Mouse (Mus musculus): ENCODE measurements around the gene Zfp652. TPM values are rescaled to one million over a fixed set of nuclear protein-coding genes. Genes with fewer than 3 reads are reported as not detected.
A peak's percentile ranks its signal among the peaks of the same experiment; 100 is the strongest.
"Not testable (repeated sequence)": the region's sequence is repeated elsewhere in the genome, so short reads cannot be mapped to it uniquely, and the experiment has no call there.

Gene Zfp652
- 23.4 and 26.6 TPM in 2 replicates for polyA plus RNA-seq (2015; fragmentation: Nextera tagmentation; extraction: Ambion mirVana)

GRCm38 (mm10) chr11:95712563-95713224 is at the start of gene Zfp652:
Zfp652 (plus strand) TSS chr11:95712673.
- H3K9me3 ChIP-seq = no peaks in the 10 kb centered on the region
- H3K4me1 ChIP-seq = peaks cover 33% of the 10 kb centered on the region
- peak within 1 kb of the TSS; percentile 74 for H3K4me3 ChIP-seq
- WGBS = under 1% methylated on average over 42 of the region's 103 CpGs
- peak within 1 kb of the TSS; percentile 82 for H3K4me2 ChIP-seq
- H3K9ac ChIP-seq = peak within 1 kb of the TSS; percentile 84
- H3K36me3 ChIP-seq = no peaks in the 10 kb centered on the region
- peak within 1 kb of the TSS; percentile 98 for H3K27ac ChIP-seq
- ATAC-seq (ENCODE audit: insufficient number of reproducible peaks, low FRiP score, low TSS enrichment, low read depth) = peak; percentile 90
- no peaks in the 10 kb centered on the region for H3K27me3 ChIP-seq

GRCm38 (mm10) chr11:95666529-95667149 is 45.8 kb upstream of the Zfp652 start, which contains the start of gene Phb:
Phb (plus strand) TSS chr11:95666957.
- Histone ChIP-seq H3K4me1 (peaks cover 11% of the 10 kb centered on the region), H3K36me3 (peaks cover 33% of the 10 kb centered on the region), H3K4me2 (peak within 1 kb of the TSS; percentile 80), H3K4me3 (peak within 1 kb of the TSS; percentile 57), H3K27me3 (no peaks in the 10 kb centered on the region), H3K9me3 (no peaks in the 10 kb centered on the region), H3K9ac (peak within 1 kb of the TSS; percentile 31), H3K27ac (peak within 1 kb of the TSS; percentile 77)
- WGBS = 2% methylated on average over 25 of the region's 25 CpGs
- peak; percentile 95 for ATAC-seq (ENCODE audit: insufficient number of reproducible peaks, low FRiP score, low TSS enrichment, low read depth)

GRCm38 (mm10) chr11:95667177-95667576 is 45.3 kb upstream of the Zfp652 start:
- peaks cover 11% of the 10 kb centered on the region for H3K4me1 ChIP-seq
- H3K4me2 ChIP-seq = peak overlapping the region; percentile 80
- no peaks in the 10 kb centered on the region for H3K9me3 ChIP-seq
- H3K27ac ChIP-seq = peak overlapping the region; percentile 77
- WGBS = 2% methylated on average over 11 of the region's 11 CpGs
- no peaks in the 10 kb centered on the region for H3K27me3 ChIP-seq
- peaks cover 38% of the 10 kb centered on the region for H3K36me3 ChIP-seq
- peak overlapping the region; percentile 31 for H3K9ac ChIP-seq
- no peak for ATAC-seq (ENCODE audit: insufficient number of reproducible peaks, low FRiP score, low TSS enrichment, low read depth)
- peak overlapping the region; percentile 57 for H3K4me3 ChIP-seq

- not testable (repeated sequence) for H3K9ac ChIP-seq; H3K27ac ChIP-seq; ATAC-seq (ENCODE audit: insufficient number of reproducible peaks, low FRiP score, low TSS enrichment, low read depth); H3K27me3 ChIP-seq; H3K9me3 ChIP-seq
- peak overlapping the region; percentile 57; the same call in 1 of the 2 replicates for H3K4me3 ChIP-seq
- 89% methylated on average over 7 of the region's 7 CpGs for WGBS
- H3K4me2 ChIP-seq = 0 out of 2 replicates have a peak overlapping the region, but pooled peaks have one; percentile 80
- H3K36me3 ChIP-seq = peaks cover 44% of the 10 kb centered on the region
- peaks cover 11% of the 10 kb centered on the region for H3K4me1 ChIP-seq
These were observed 44.4 kb upstream of the Zfp652 start for GRCm38 (mm10) chr11:95668086-95668485.

GRCm38 (mm10) chr11:95675498-95675897 is 37.0 kb upstream of the Zfp652 start:
- Histone ChIP-seq H3K9me3 (no peaks in the 10 kb centered on the region), H3K4me3 (no peak overlapping the region), H3K9ac (no peak overlapping the region), H3K4me2 (no peak overlapping the region), H3K4me1 (peaks cover 30% of the 10 kb centered on the region), H3K27ac (no peak overlapping the region), H3K27me3 (no peaks in the 10 kb centered on the region), H3K36me3 (peaks cover 79% of the 10 kb centered on the region)
- ATAC-seq (ENCODE audit: insufficient number of reproducible peaks, low FRiP score, low TSS enrichment, low read depth) = no peak
- 86% methylated on average over 14 of the region's 14 CpGs for WGBS

- Histone ChIP-seq H3K27ac (peak overlapping the region; percentile 27; the same call in 1 of the 2 replicates), H3K9me3 (no peaks in the 10 kb centered on the region), H3K27me3 (no peaks in the 10 kb centered on the region), H3K4me3 (no peak overlapping the region), H3K36me3 (peaks cover 78% of the 10 kb centered on the region), H3K9ac (no peak overlapping the region), H3K4me2 (no peak overlapping the region), H3K4me1 (peaks cover 36% of the 10 kb centered on the region)
- 15% methylated on average over 6 of the region's 6 CpGs for WGBS
- no peak for ATAC-seq (ENCODE audit: insufficient number of reproducible peaks, low FRiP score, low TSS enrichment, low read depth)
These were observed 36.2 kb upstream of the Zfp652 start for GRCm38 (mm10) chr11:95676307-95676706.

- WGBS = 54% methylated on average over 14 of the region's 14 CpGs
- ATAC-seq (ENCODE audit: insufficient number of reproducible peaks, low FRiP score, low TSS enrichment, low read depth) = no peak
- peak overlapping the region; percentile 19; the same call in 1 of the 2 replicates for H3K27ac ChIP-seq
- H3K9me3 ChIP-seq = no peaks in the 10 kb centered on the region
- no peak overlapping the region for H3K4me3 ChIP-seq
- H3K27me3 ChIP-seq = no peaks in the 10 kb centered on the region
- H3K4me1 ChIP-seq = peaks cover 46% of the 10 kb centered on the region
- peaks cover 71% of the 10 kb centered on the region for H3K36me3 ChIP-seq
- no peak overlapping the region for H3K4me2 ChIP-seq
- no peak overlapping the region for H3K9ac ChIP-seq
These were observed 34.4 kb upstream of the Zfp652 start for GRCm38 (mm10) chr11:95677925-95678701.

- 39% methylated on average over 9 of the region's 9 CpGs for WGBS
- no peak for ATAC-seq (ENCODE audit: insufficient number of reproducible peaks, low FRiP score, low TSS enrichment, low read depth)
- no peaks in the 10 kb centered on the region for H3K9me3 ChIP-seq
- peaks cover 45% of the 10 kb centered on the region for H3K36me3 ChIP-seq
- H3K27ac ChIP-seq = peak overlapping the region; percentile 64; the same call in 1 of the 2 replicates
- H3K4me3 ChIP-seq = no peak overlapping the region
- H3K4me1 ChIP-seq = peaks cover 29% of the 10 kb centered on the region
- H3K27me3 ChIP-seq = no peaks in the 10 kb centered on the region
- H3K9ac ChIP-seq = no peak overlapping the region
- H3K4me2 ChIP-seq = no peak overlapping the region
These were observed 30.4 kb upstream of the Zfp652 start for GRCm38 (mm10) chr11:95681995-95682601.

GRCm38 (mm10) chr11:95682946-95683345 is 29.5 kb upstream of the Zfp652 start:
- peaks cover 21% of the 10 kb centered on the region for H3K4me1 ChIP-seq

GRCm38 (mm10) chr11:95686031-95686430 is 26.4 kb upstream of the Zfp652 start:
- Histone ChIP-seq H3K4me1 (peaks cover 13% of the 10 kb centered on the region), H3K27ac (no peak overlapping the region), H3K4me2 (no peak overlapping the region), H3K36me3 (peaks cover 9% of the 10 kb centered on the region), H3K4me3 (no peak overlapping the region), H3K27me3 (no peaks in the 10 kb centered on the region), H3K9me3 (no peaks in the 10 kb centered on the region), H3K9ac (no peak overlapping the region)
- 4% methylated on average over 4 of the region's 4 CpGs for WGBS
- no peak for ATAC-seq (ENCODE audit: insufficient number of reproducible peaks, low FRiP score, low TSS enrichment, low read depth)

More at GRCm38 (mm10) chr11:95682946-95683345, 29.5 kb upstream of the Zfp652 start:
- no peak overlapping the region for H3K4me2 ChIP-seq
- no peak for ATAC-seq (ENCODE audit: insufficient number of reproducible peaks, low FRiP score, low TSS enrichment, low read depth)
- WGBS = 91% methylated on average over 3 of the region's 3 CpGs
- H3K9me3 ChIP-seq = no peaks in the 10 kb centered on the region
- no peak overlapping the region for H3K4me3 ChIP-seq
- H3K27ac ChIP-seq = no peak overlapping the region
- no peaks in the 10 kb centered on the region for H3K27me3 ChIP-seq
- H3K36me3 ChIP-seq = peaks cover 36% of the 10 kb centered on the region
- no peak overlapping the region for H3K9ac ChIP-seq

- no peak overlapping the region for H3K9ac ChIP-seq
- no peaks in the 10 kb centered on the region for H3K36me3 ChIP-seq
- H3K4me2 ChIP-seq = no peak overlapping the region
- 38% methylated on average over 11 of the region's 11 CpGs for WGBS
- H3K9me3 ChIP-seq = no peaks in the 10 kb centered on the region
- H3K27me3 ChIP-seq = no peaks in the 10 kb centered on the region
- H3K27ac ChIP-seq = no peak overlapping the region
- ATAC-seq (ENCODE audit: insufficient number of reproducible peaks, low FRiP score, low TSS enrichment, low read depth) = no peak
- no peak overlapping the region for H3K4me3 ChIP-seq
- peaks cover 2% of the 10 kb centered on the region; the same call in 1 of the 2 replicates for H3K4me1 ChIP-seq
These were observed 25.3 kb upstream of the Zfp652 start for GRCm38 (mm10) chr11:95687084-95687656.

Data from limb, embryonic 15.5 days (tissue).